Mouse (Mus musculus) cerebellum, adult 2 months (tissue): ENCODE measurements around the gene Insc.

Experiments used
- CTCF ChIP-seq: fragments of 200-500 bp; IDR thresholded peaks from 2 replicates; pipeline ENCODE4 v1.5.1; 2011; ENCODE audit warnings: low read depth, mild to moderate bottlenecking, control low read depth, low read length, moderate library complexity, borderline replicate concordance; ENCODE audit not compliant: insufficient read depth
- POLR2A ChIP-seq: fragments of 200-500 bp; IDR thresholded peaks from 2 replicates; pipeline ENCODE4 v1.6.1; 2011; ENCODE audit warnings: low read length, control low read depth, borderline replicate concordance; ENCODE audit not compliant: insufficient read depth

GRCm38 (mm10) chr7:114822736-114823135 is 79.2 kb downstream of the Insc start:
- TF ChIP-seq POLR2A (no peak), CTCF (no peak)
